Mouse (Mus musculus) hindbrain, postnatal 0 days (tissue): ENCODE results near the gene Hivep3. TPM values are rescaled to one million over a fixed set of nuclear protein-coding genes. Genes with fewer than 3 reads are reported as not detected.

Source experiments
- ATAC-seq: fragments of 200-750 bp; cut with Nextera tagmentation; 2 replicates; pipeline ENCODE4 v1.8.0; 2017; ENCODE audit warnings: mild to moderate bottlenecking, moderate TSS enrichment, moderate library complexity
- DNase-seq: peaks from one replicate; pipeline ENCODE4 v3.0.0-alpha.2; 2015; ENCODE audit warnings: low spot score
- H3K27ac ChIP-seq: fragments of 300-500 bp; sonication (generic); 2 replicates; pipeline ENCODE4 v1.5.1; 2014; ENCODE audit warnings: mild to moderate bottlenecking
- H3K27me3 ChIP-seq: fragments of 300-500 bp; sonication (generic); 2 replicates; pipeline ENCODE4 v1.6.1; 2014; ENCODE audit warnings: low read length, mixed read lengths; ENCODE audit not compliant: insufficient read depth
- H3K36me3 ChIP-seq: fragments of 300-500 bp; sonication (generic); 2 replicates; pipeline ENCODE4 v1.6.1; 2014; ENCODE audit warnings: low read length, mixed read lengths; ENCODE audit not compliant: insufficient read depth
- H3K4me1 ChIP-seq: fragments of 300-500 bp; sonication (generic); 2 replicates; pipeline ENCODE4 v1.6.1; 2014; ENCODE audit warnings: antibody characterized with exemption, low read length, mixed read lengths; ENCODE audit not compliant: insufficient read depth
- H3K4me2 ChIP-seq: fragments of 300-500 bp; sonication (generic); 2 replicates; pipeline ENCODE4 v1.6.1; 2014; ENCODE audit warnings: low read depth, mild to moderate bottlenecking, low read length, moderate library complexity, mixed read lengths
- H3K4me3 ChIP-seq: fragments of 300-500 bp; sonication (generic); 2 replicates; pipeline ENCODE4 v1.5.1; 2014; ENCODE audit warnings: low read length
- H3K9ac ChIP-seq: fragments of 300-500 bp; sonication (generic); replicated peaks from 2 replicates; pipeline ENCODE4 v1.6.1; 2014; ENCODE audit warnings: mild to moderate bottlenecking, low read length, moderate library complexity, mixed read lengths
- H3K9me3 ChIP-seq: fragments of 300-500 bp; sonication (generic); 2 replicates; pipeline ENCODE4 v1.6.1; 2016; ENCODE audit warnings: low read length, mixed read lengths
- CTCF ChIP-seq: IDR thresholded peaks from 2 replicates; pipeline ENCODE4 v1.5.1; 2016; ENCODE audit warnings: antibody characterized with exemption, control low read depth, low read depth
- whole genome bisulfite sequencing: fragments of 180-500 bp; shearing (Covaris S2); extraction: QIAGEN DNeasy Blood & Tissue Kit; methylation state at CpG from one replicate; pipeline ENCODE4 v1.1.7; 2014; 5-methylcytosine and 5-hydroxymethylcytosine counted together
- polyA plus RNA-seq: library from polyadenylated mRNA; unstranded; fragments of >200 nt; fragmentation: Nextera tagmentation; extraction: Ambion mirVana; gene quantifications from 2 replicates; pipeline ENCODE4 v1.2.1, GENCODE M21; 2015
- total RNA-seq: library from RNA; depleted of rRNA; stranded (reverse); fragments of >200 nt; gene quantifications from 2 replicates; pipeline ENCODE4 v1.2.3, GENCODE M21; 2014

The Hivep3 gene
- total and polyA plus RNA-seq, 2 experiments from 2014 or later: 11.0 to 15.1 TPM

DNA sequence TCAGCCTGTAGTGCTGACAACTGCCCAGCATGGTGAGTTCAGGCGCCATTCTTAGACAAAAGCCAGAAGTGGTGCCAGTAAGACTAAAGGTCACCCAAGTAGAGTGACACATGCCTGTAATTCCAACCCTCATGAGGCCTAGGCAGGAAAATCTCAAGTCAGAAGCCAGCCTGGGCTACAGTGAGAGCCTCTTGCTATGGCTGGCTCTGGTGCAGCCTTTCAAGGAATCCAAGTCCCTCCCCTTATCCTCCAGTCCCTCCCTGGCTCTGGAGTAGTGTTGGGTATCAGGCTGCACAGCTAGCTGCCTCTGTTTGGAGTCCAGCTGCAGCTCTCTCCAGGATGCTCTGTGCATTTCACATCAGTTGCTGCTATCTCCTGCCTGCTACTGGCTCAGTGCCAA, 408.2 kb downstream of the Hivep3 start:
- Histone ChIP-seq H3K36me3 (no peaks in the 10 kb centered on the region), H3K4me2 (no peak overlapping the region), H3K4me1 (no peaks in the 10 kb centered on the region), H3K9ac (no peak overlapping the region), H3K27ac (no peak overlapping the region), H3K9me3 (no peaks in the 10 kb centered on the region), H3K27me3 (no peaks in the 10 kb centered on the region), H3K4me3 (no peak overlapping the region)
- ATAC-seq (no peak), DNase-seq (peak; percentile 20)
- WGBS: 50% methylated on average over 1 of the region's 1 CpGs
- TF ChIP-seq CTCF: no peak

GRCm38 (mm10) chr4:120142905-120143304, 409.3 kb downstream of the Hivep3 start:
- ATAC-seq (no peak), DNase-seq (no peak)
- TF ChIP-seq CTCF: no peak

GRCm38 (mm10) chr4:120144343-120144742, 410.8 kb downstream of the Hivep3 start:
- WGBS: 79% methylated on average over 5 of the region's 5 CpGs
- H3K4me3 ChIP-seq: no peak overlapping the region

More at GRCm38 (mm10) chr4:120142905-120143304, 409.3 kb downstream of the Hivep3 start:
- Histone ChIP-seq H3K4me1 (no peaks in the 10 kb centered on the region), H3K27ac (no peak overlapping the region), H3K36me3 (no peaks in the 10 kb centered on the region), H3K9me3 (no peaks in the 10 kb centered on the region), H3K4me3 (no peak overlapping the region), H3K9ac (no peak overlapping the region), H3K27me3 (no peaks in the 10 kb centered on the region), H3K4me2 (no peak overlapping the region)
- WGBS: 70% methylated on average over 9 of the region's 9 CpGs

DNA sequence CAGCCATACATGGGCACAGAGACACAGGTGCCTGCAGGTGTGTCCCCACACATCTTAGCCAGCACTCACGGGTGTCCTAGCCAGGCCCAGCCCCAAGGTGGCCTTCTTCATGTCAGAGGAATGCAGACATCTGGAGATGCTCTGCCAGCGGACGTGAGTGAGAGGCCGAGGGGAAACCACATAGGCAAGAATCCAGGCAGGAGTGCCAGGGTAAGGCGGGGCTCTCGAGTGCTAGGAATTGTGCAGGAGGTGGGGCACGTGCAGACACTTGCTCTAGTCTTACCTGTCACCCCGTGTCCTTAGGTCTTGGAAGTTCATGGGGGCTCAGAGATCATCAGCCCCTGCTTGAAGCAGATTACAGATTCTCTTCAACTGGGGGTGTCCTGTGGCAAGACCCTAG, 412.3 kb downstream of the Hivep3 start:
- no peak for TF ChIP-seq CTCF

More at GRCm38 (mm10) chr4:120144343-120144742, 410.8 kb downstream of the Hivep3 start:
- ATAC-seq (no peak), DNase-seq (no peak)
- H3K27ac ChIP-seq: no peak overlapping the region
- no peak overlapping the region for H3K9ac ChIP-seq
- H3K27me3 ChIP-seq: no peaks in the 10 kb centered on the region
- no peaks in the 10 kb centered on the region for H3K36me3 ChIP-seq
- no peak for TF ChIP-seq CTCF
- H3K9me3 ChIP-seq: no peaks in the 10 kb centered on the region
- peaks cover 4% of the 10 kb centered on the region; the same call in 1 of the 2 replicates for H3K4me1 ChIP-seq
- no peak overlapping the region for H3K4me2 ChIP-seq

DNA sequence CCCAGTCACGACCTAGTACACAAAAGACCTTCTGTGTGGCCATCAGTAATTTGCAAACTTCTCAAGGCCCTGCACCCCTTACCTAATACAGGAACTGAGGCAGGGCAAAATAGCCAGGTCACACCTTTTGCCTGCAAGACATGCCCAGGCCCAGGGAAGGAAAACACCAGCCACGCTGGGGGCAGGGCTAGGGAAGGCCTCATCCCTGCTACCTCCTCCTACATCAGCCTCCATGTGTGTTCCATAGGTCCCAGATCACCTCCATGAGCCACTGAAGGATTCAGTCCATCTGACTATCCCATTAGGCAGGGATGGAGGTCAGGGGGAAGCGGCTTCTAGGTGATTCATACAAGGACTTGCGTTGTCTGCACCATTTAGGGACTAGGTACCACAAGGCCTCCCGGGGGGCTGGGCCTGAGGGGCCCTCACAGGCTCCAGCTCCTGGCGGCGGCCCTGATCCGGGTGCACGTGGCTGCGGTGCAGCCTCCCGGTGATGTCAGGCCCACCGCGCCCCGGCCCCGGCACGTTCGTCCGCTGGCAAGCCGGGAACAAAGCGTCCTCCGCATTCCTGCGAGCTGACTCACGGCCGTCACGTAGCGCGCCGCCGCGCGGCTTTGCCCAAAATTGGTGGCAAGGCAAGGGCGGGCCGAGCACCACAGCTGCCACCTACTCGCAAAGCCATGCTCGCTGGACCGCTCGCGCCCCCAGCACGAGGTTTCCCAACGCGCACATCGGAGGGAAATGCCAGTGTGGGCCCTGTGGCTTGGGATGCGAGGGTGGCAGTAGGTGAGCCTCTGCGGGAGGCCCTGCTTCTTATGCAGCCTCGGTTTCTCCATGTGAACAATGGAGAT, 414.9 kb downstream of the Hivep3 start:
- Histone ChIP-seq H3K36me3 (no peaks in the 10 kb centered on the region), H3K4me2 (peak overlapping the region; percentile 42), H3K4me1 (peaks cover 4% of the 10 kb centered on the region; the same call in 1 of the 2 replicates), H3K27me3 (no peaks in the 10 kb centered on the region), H3K9me3 (no peaks in the 10 kb centered on the region), H3K27ac (0 out of 2 replicates have a peak overlapping the region, but pooled peaks have one; percentile 16), H3K9ac (peak overlapping the region; percentile 33), H3K4me3 (no peak overlapping the region; the same call in 1 of the 2 replicates)
- ATAC-seq (peak; percentile 82), DNase-seq (peak; percentile 81)
- WGBS: 6% methylated on average over 44 of the region's 45 CpGs
- TF ChIP-seq CTCF: peak; percentile 25; the same call in 1 of the 2 replicates

More for the DNA sequence above, 412.3 kb downstream of the Hivep3 start:
- Histone ChIP-seq H3K27me3 (no peaks in the 10 kb centered on the region), H3K4me3 (no peak overlapping the region), H3K4me2 (no peak overlapping the region), H3K9ac (no peak overlapping the region), H3K36me3 (no peaks in the 10 kb centered on the region), H3K27ac (no peak overlapping the region), H3K4me1 (peaks cover 4% of the 10 kb centered on the region; the same call in 1 of the 2 replicates), H3K9me3 (no peaks in the 10 kb centered on the region)
- 81% methylated on average over 8 of the region's 8 CpGs for WGBS
- DNase-seq (no peak), ATAC-seq (no peak)

DNA sequence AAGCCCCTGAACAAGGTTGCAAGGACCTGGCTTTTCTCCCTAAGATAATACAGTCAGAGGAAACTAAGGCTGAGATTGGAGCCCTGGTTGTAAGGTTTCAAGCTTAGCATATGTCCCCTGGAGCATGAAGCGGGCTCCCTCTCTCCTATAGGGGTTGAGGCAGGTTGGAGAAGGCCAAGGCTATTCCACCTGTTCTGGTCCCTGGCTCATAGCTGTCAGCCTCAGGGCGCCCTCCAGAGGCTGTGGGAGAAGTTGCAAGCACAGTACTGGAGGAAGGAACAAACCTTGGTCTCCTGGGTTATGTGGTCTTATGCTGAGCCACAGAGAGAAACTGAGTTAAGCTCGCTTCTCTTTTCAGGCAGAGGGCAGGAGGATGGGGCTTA, 415.5 kb downstream of the Hivep3 start:
- ATAC-seq: peak; percentile 30
- 36% methylated on average over 3 of the region's 3 CpGs for WGBS
- Histone ChIP-seq H3K4me3 (no peak overlapping the region), H3K4me1 (peaks cover 4% of the 10 kb centered on the region; the same call in 1 of the 2 replicates), H3K36me3 (no peaks in the 10 kb centered on the region), H3K4me2 (peak overlapping the region; percentile 42; the same call in 1 of the 2 replicates), H3K9ac (0 out of 2 replicates have a peak overlapping the region, but pooled peaks have one; percentile 33), H3K27ac (no peak overlapping the region), H3K9me3 (no peaks in the 10 kb centered on the region), H3K27me3 (no peaks in the 10 kb centered on the region)
- peak; percentile 68 for TF ChIP-seq CTCF
- DNase-seq: peak; percentile 62
